In the genomic region with DNA sequence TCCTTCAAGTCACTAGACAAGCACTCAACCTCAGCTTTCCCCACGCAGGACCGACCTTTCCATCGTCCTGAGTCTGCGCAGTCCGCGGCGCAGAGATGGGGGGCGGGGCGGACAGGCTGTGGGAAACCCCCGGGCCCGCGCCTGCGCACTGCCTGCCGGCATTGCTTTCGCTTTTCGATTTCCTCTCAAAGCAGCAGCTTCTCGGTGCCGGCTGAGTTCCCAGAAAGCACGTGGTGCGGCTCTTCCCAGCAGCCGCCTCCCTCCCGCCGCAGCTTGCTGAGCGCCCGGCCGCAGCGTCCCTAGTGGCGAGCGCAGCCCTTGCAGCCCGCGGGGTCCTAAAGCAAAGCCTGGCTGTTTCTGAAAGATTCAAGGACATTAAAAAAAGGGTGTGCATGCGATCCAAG, we compare ENCODE assay signal across 8 mouse cellular contexts. TPM values are rescaled to one million over a fixed set of nuclear protein-coding genes. Genes with fewer than 3 reads are reported as not detected.
DNase-seq lines count a peak whose midpoint lies in the region; ATAC-seq and TF ChIP-seq lines count a peak whose summit lies in the region.

No protein-coding gene starts in this region.

- peaks cover 23% of the 10 kb centered on the region for H3K4me1 ChIP-seq in G1E (ENCODE audit: insufficient read depth, low read depth, low read length)
- H3K4me1 ChIP-seq in forebrain, postnatal 0 days (ENCODE audit: insufficient read depth): peaks cover 6% of the 10 kb centered on the region; the same call in 1 of the 2 replicates
- H3K4me1 ChIP-seq in lung, embryonic 15.5 days: peaks cover 5% of the 10 kb centered on the region

- peak overlapping the region; percentile 66 for H3K9ac ChIP-seq in forebrain, postnatal 0 days
- peak overlapping the region; percentile 50; the same call in 1 of the 2 replicates for H3K9ac ChIP-seq in lung, embryonic 15.5 days

- peak; percentile 96 for TF ChIP-seq CTCF in G1E (IDR thresholded peaks at IDR 0.05; ENCODE audit: low read depth, low read length)
- peak; percentile 99 for TF ChIP-seq CTCF in forebrain, postnatal 0 days (IDR thresholded peaks at IDR 0.05; ENCODE audit: low read depth)

- no peaks in the 10 kb centered on the region for H3K36me3 ChIP-seq in G1E (replicated peaks)
- no peaks in the 10 kb centered on the region for H3K36me3 ChIP-seq in forebrain, postnatal 0 days (ENCODE audit: insufficient read depth)
- no peaks in the 10 kb centered on the region for H3K36me3 ChIP-seq in lung, embryonic 15.5 days

- peak overlapping the region; percentile 55 for H3K4me2 ChIP-seq in forebrain, postnatal 0 days (ENCODE audit: low read depth)
- peak overlapping the region; percentile 67 for H3K4me2 ChIP-seq in lung, embryonic 15.5 days

- WGBS in forebrain, postnatal 0 days: under 1% methylated on average over 32 of the region's 32 CpGs
- WGBS in lung, embryonic 15.5 days: under 1% methylated on average over 32 of the region's 32 CpGs

- DNase-seq in G1E (ENCODE audit: low spot score): peak; percentile 99
- DNase-seq in cerebellum, adult 18-20 months: peak; percentile 96 to 99
- DNase-seq in forebrain, postnatal 0 days: peak; percentile 99
- peak; percentile 99 for DNase-seq in heart, postnatal 4 days
- DNase-seq in layer of hippocampus, adult 8-10 months (ENCODE audit: low spot score in 2 of 2): peak; percentile 96 to 98
- peak; percentile 97 for DNase-seq in ovary, adult 18-20 months (ENCODE audit: low spot score)
- DNase-seq in thymus, postnatal 0 days (ENCODE audit: low spot score): peak; percentile 97

- peak overlapping the region; percentile 73 for H3K4me3 ChIP-seq in G1E (ENCODE audit: low read depth, low read length)
- peak overlapping the region; percentile 32 for H3K4me3 ChIP-seq in forebrain, postnatal 0 days (ENCODE audit: low read depth, low read length)
- H3K4me3 ChIP-seq in lung, embryonic 15.5 days: peak overlapping the region; percentile 40

- H3K27me3 ChIP-seq in G1E (ENCODE audit: insufficient read depth, low read length): peaks cover 2% of the 10 kb centered on the region; the same call in 1 of the 2 replicates
- no peaks in the 10 kb centered on the region for H3K27me3 ChIP-seq in forebrain, postnatal 0 days (ENCODE audit: insufficient read depth, low read length)
- no peaks in the 10 kb centered on the region for H3K27me3 ChIP-seq in lung, embryonic 15.5 days

- peak; percentile 82 for ATAC-seq in G1E (ENCODE audit: extremely low read depth, insufficient number of reproducible peaks, low FRiP score, poor library complexity, severe bottlenecking)
- ATAC-seq in forebrain, postnatal 0 days: peak; percentile 98
- ATAC-seq in lung, embryonic 15.5 days (ENCODE audit: borderline replicate concordance, extremely low read depth, low FRiP score, low TSS enrichment): peak; percentile 95

- no peaks in the 10 kb centered on the region for H3K9me3 ChIP-seq in G1E (replicated peaks)
- no peaks in the 10 kb centered on the region for H3K9me3 ChIP-seq in forebrain, postnatal 0 days (ENCODE audit: low read length)
- H3K9me3 ChIP-seq in lung, embryonic 15.5 days: no peaks in the 10 kb centered on the region

- peak overlapping the region; percentile 86 for H3K27ac ChIP-seq in forebrain, postnatal 0 days (ENCODE audit: low read depth, low read length)
- H3K27ac ChIP-seq in lung, embryonic 15.5 days: peak overlapping the region; percentile 62; the same call in 1 of the 2 replicates

RNA-seq across cellular contexts. Expression of gene Stat1, which starts 5.6 kb away (rescaled TPM):
- total RNA-seq in G1E (2014; fragmentation: Nextera tagmentation): 63.7 and 66.1 TPM in 2 replicates
- 72.5 and 77.0 TPM in 2 replicates for total RNA-seq in G1E (2017)
- polyA plus RNA-seq in G1E (2012): 6.8 and 10.2 TPM in 2 replicates
- total RNA-seq in forebrain, postnatal 0 days (2014; rRNA removed): 10.9 and 22.3 TPM in 2 replicates
- 9.3 and 12.2 TPM in 2 replicates for polyA plus RNA-seq in forebrain, postnatal 0 days (2015; fragmentation: Nextera tagmentation; extraction: Ambion mirVana)
- total RNA-seq in heart, postnatal 4 days (2021): 10 to 100 TPM; 21.1 to 22.6 TPM
- 10 to 100 TPM; 22.8 to 33.8 (median 28.1) TPM for total RNA-seq in layer of hippocampus, adult 8-10 months (2022)
- polyA plus RNA-seq in lung, embryonic 15.5 days (2015; fragmentation: Nextera tagmentation; extraction: Ambion mirVana): 22.6 and 31.1 TPM in 2 replicates
- 212 and 220 TPM in 2 replicates for polyA plus RNA-seq in thymus, postnatal 0 days (2015; fragmentation: Nextera tagmentation; extraction: Ambion mirVana)

Comparison
In these comparisons a context has a peak if more than half of its experiments do, and no peak if none do; other contexts are left out.
1. Peak in every context shown above with its lines: DNase-seq, ATAC-seq, H3K4me3 ChIP-seq and H3K27ac ChIP-seq.